ENCODE assay signal across 11 mouse cellular contexts in genomic region chr13:51299047-51299760, GRCm38 (mm10).
A peak's percentile ranks its signal among the peaks of the same experiment; 100 is the strongest.
DNase-seq lines count a peak whose midpoint lies in the region; ATAC-seq and TF ChIP-seq lines count a peak whose summit lies in the region.
"Had no signal": no experiment of that assay in that cellular context is flagged by ENCODE, and none has a peak within 500 bp of the region (broad histone marks: within the 10 kb centered on the region; RNA-seq: fewer than 3 reads in every experiment).

No protein-coding gene starts in this region.

- no peaks in the 10 kb centered on the region for H3K36me3 ChIP-seq in kidney, adult 2 months (ENCODE audit: control insufficient read depth, insufficient read depth, low read length)
- no peaks in the 10 kb centered on the region for H3K36me3 ChIP-seq in heart, embryonic 16.5 days (ENCODE audit: control insufficient read depth, insufficient read depth)
- H3K36me3 ChIP-seq: limb, embryonic 15.5 days; neural tube, embryonic 15.5 days had no signal

- no peak for TF ChIP-seq POLR2A in kidney, adult 2 months (IDR thresholded peaks at IDR 0.05; ENCODE audit: low read depth, low read length)

- no peaks in the 10 kb centered on the region for H3K27me3 ChIP-seq in kidney, adult 2 months (replicated peaks; ENCODE audit: control insufficient read depth, insufficient read depth, low read length)
- no peaks in the 10 kb centered on the region for H3K27me3 ChIP-seq in heart, embryonic 16.5 days (ENCODE audit: control insufficient read depth, insufficient read depth, low read length)
- H3K27me3 ChIP-seq: limb, embryonic 15.5 days; neural tube, embryonic 15.5 days had no signal

- 62% methylated on average over 4 of the region's 4 CpGs for WGBS in kidney, adult 2 months
- 25% methylated on average over 4 of the region's 4 CpGs for WGBS in heart, embryonic 16.5 days

- H3K9me3 ChIP-seq in heart, embryonic 16.5 days (replicated peaks; ENCODE audit: control insufficient read depth, low read length): peaks cover 4% of the 10 kb centered on the region; the same call in 1 of the 2 replicates
- H3K9me3 ChIP-seq: limb, embryonic 15.5 days; neural tube, embryonic 15.5 days had no signal

- intact Hi-C loops in left cerebral cortex, postnatal 4 days (cut with DNase I): no loop called here

- no peak overlapping the region for H3K9ac ChIP-seq in heart, embryonic 16.5 days (ENCODE audit: low read length)
- H3K9ac ChIP-seq: limb, embryonic 15.5 days; neural tube, embryonic 15.5 days had no signal

- peak overlapping the region; percentile 65 for H3K27ac ChIP-seq in kidney, adult 2 months (ENCODE audit: insufficient read depth, low read depth, low read length)
- peak overlapping the region; percentile 55 for H3K27ac ChIP-seq in heart, embryonic 16.5 days (ENCODE audit: low read length)
- H3K27ac ChIP-seq: limb, embryonic 15.5 days; neural tube, embryonic 15.5 days had no signal

- TF ChIP-seq CTCF in kidney, adult 2 months (conservative IDR thresholded peaks at IDR 0.05; ENCODE audit: insufficient read depth, insufficient read length, low read depth, low read length): no peak

- H3K4me2 ChIP-seq in heart, embryonic 16.5 days (ENCODE audit: low read depth, low read length): no peak overlapping the region
- H3K4me2 ChIP-seq: limb, embryonic 15.5 days; neural tube, embryonic 15.5 days had no signal

- ATAC-seq in heart, embryonic 16.5 days (replicated peaks; ENCODE audit: extremely low read depth, insufficient read depth, low FRiP score): peak; percentile 63; the same call in 1 of the 2 replicates
- ATAC-seq: intestine, embryonic 16.5 days had no signal

- DNase-seq in kidney, adult 2 months: peak; percentile 77
- no peak for DNase-seq in kidney, adult 18-20 months
- DNase-seq in 3T3-L1 (ENCODE audit: low read depth, low spot score) (peak; percentile 94), MN1 (ENCODE audit: low spot score) (peak; percentile 66)
- no peak for DNase-seq in left cerebral cortex, postnatal 4 days
- no peak for DNase-seq in cerebellum, postnatal 36 days
- DNase-seq: thymus, postnatal 36 days had no signal

- peaks cover 3% of the 10 kb centered on the region; the same call in 1 of the 2 replicates for H3K4me1 ChIP-seq in kidney, adult 2 months (ENCODE audit: control insufficient read depth, insufficient read depth, low read length)
- H3K4me1 ChIP-seq in heart, embryonic 16.5 days (ENCODE audit: control insufficient read depth, insufficient read depth, low read length): peaks cover 26% of the 10 kb centered on the region
- H3K4me1 ChIP-seq: neural tube, embryonic 15.5 days had no signal

- no peak overlapping the region for H3K4me3 ChIP-seq in kidney, adult 2 months (ENCODE audit: insufficient read depth, low read depth, low read length)
- H3K4me3 ChIP-seq in heart, embryonic 16.5 days (ENCODE audit: low read length): no peak overlapping the region
- H3K4me3 ChIP-seq: limb, embryonic 15.5 days; neural tube, embryonic 15.5 days had no signal

Comparison
In these comparisons a context has a peak if more than half of its experiments do, and no peak if none do; other contexts are left out.
1. DNase-seq: peak in kidney, adult 2 months (single experiment), 3T3-L1 (single experiment) and MN1 (single experiment); none in kidney, adult 18-20 months (single experiment), left cerebral cortex, postnatal 4 days (single experiment) and cerebellum, postnatal 36 days (0 of 2).